Mouse (Mus musculus): Measurements from ENCODE around the gene Nxn. TPM values are rescaled to one million over a fixed set of nuclear protein-coding genes. Genes with fewer than 3 reads are reported as not detected.

Gene Nxn
- polyA plus RNA-seq, 1 experiment from 2014 or later, result 2.6 TPM

DNA sequence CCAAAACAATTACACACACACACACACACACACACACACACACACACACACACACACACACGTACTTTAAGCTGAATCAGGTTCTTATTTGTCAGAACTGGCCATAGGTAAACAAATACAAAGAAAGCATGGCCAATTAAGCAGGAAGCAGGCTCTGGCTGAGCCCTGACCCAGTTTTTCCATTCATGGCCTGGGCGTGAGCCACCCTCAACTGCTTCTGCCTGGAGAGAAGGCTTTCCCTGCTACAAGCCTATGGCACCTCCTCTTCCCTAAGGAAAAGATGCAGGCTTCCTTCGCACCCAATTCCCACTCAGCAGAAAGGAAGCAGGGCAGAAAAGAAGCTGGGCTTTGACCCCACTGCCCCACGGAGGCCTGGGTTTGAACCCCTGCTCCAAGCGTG, 76.0 kb downstream of the Nxn start:
- WGBS (ENCODE audit: insufficient replicate concordance), result 77% methylated on average over 5 of the region's 5 CpGs
- no peak overlapping the region for H3K4me3 ChIP-seq (ENCODE audit: low read depth, low read length)
- no peaks in the 10 kb centered on the region for H3K9me3 ChIP-seq (ENCODE audit: low read length)
- no peak overlapping the region for H3K9ac ChIP-seq (replicated peaks)
- H3K27me3 ChIP-seq (ENCODE audit: insufficient read depth, low read length), result no peaks in the 10 kb centered on the region
- peaks cover 3% of the 10 kb centered on the region; the same call in 1 of the 2 replicates for H3K4me1 ChIP-seq (ENCODE audit: insufficient read depth)
- TF ChIP-seq CTCF (IDR thresholded peaks at IDR 0.05; ENCODE audit: low read depth) (no peak), EP300 (IDR thresholded peaks at IDR 0.05; ENCODE audit: low read depth) (no peak)
- H3K36me3 ChIP-seq (replicated peaks; ENCODE audit: insufficient read depth, low read length), result no peaks in the 10 kb centered on the region
- no peak overlapping the region for H3K27ac ChIP-seq (ENCODE audit: low read depth)
- DNase-seq (no peak), ATAC-seq (no peak)
- no peak overlapping the region for H3K4me2 ChIP-seq (ENCODE audit: low read depth, low read length)

DNA sequence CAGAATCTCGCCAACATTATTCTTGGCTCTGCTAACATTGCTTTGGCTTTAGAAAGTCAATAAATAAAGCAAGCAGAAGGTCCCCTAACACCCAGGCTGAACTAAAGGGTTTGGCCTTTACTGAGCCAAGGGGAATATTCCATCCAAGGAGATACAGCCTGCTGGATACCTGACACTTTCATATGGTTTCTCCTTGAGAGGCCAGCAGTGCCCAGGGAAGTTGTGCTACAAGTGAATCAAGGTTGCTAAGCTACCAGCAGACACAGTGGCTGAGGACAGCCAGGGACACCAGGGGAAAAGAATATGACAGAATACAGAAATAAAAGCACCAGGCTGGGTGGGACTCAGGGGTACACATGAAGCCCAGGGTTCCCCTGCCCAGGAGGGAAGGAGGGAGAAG, 76.9 kb downstream of the Nxn start:
- 42% methylated on average over 1 of the region's 1 CpGs for WGBS (ENCODE audit: insufficient replicate concordance)
- H3K27me3 ChIP-seq (ENCODE audit: insufficient read depth, low read length), result no peaks in the 10 kb centered on the region
- H3K9ac ChIP-seq (replicated peaks), result no peak overlapping the region; the same call in 1 of the 2 replicates
- DNase-seq (no peak), ATAC-seq (no peak)
- no peak for TF ChIP-seq EP300 (IDR thresholded peaks at IDR 0.05; ENCODE audit: low read depth)
- no peaks in the 10 kb centered on the region for H3K9me3 ChIP-seq (ENCODE audit: low read length)
- no peak overlapping the region for H3K4me3 ChIP-seq (ENCODE audit: low read depth, low read length)
- no peaks in the 10 kb centered on the region for H3K36me3 ChIP-seq (replicated peaks; ENCODE audit: insufficient read depth, low read length)
- H3K4me1 ChIP-seq (ENCODE audit: insufficient read depth), result no peaks in the 10 kb centered on the region
- H3K4me2 ChIP-seq (ENCODE audit: low read depth, low read length), result no peak overlapping the region
- no peak overlapping the region for H3K27ac ChIP-seq (ENCODE audit: low read depth)

DNA sequence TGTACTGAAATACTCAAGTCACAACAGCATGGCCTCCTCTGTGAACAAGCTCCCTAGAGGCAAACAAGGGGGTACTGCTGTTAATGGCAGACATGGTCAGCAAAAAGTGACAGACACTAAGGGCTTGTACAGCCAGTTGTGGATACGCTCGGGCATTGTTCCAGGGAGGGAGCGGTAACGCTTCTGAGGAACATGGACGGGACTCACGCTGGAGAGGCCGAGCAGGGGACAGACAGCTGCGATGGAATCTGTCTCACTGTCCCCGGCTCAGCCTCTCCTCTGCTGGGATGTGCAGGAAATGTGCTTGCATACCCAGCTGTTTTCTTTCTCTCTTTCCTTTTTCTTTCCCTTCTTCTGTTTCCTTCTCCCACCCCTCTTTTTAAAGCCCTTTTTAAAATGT, 78.5 kb downstream of the Nxn start:
- Histone ChIP-seq H3K27me3 (ENCODE audit: insufficient read depth, low read length) (no peaks in the 10 kb centered on the region), H3K9ac (replicated peaks) (no peak overlapping the region), H3K4me3 (ENCODE audit: low read depth, low read length) (no peak overlapping the region), H3K9me3 (ENCODE audit: low read length) (no peaks in the 10 kb centered on the region), H3K4me2 (ENCODE audit: low read depth, low read length) (no peak overlapping the region), H3K27ac (ENCODE audit: low read depth) (no peak overlapping the region), H3K4me1 (ENCODE audit: insufficient read depth) (no peaks in the 10 kb centered on the region), H3K36me3 (replicated peaks; ENCODE audit: insufficient read depth, low read length) (no peaks in the 10 kb centered on the region)
- WGBS (ENCODE audit: insufficient replicate concordance), result 88% methylated on average over 9 of the region's 9 CpGs
- ATAC-seq (no peak), DNase-seq (no peak)
- TF ChIP-seq EP300 (IDR thresholded peaks at IDR 0.05; ENCODE audit: low read depth), result no peak
- no peak for TF ChIP-seq CTCF (IDR thresholded peaks at IDR 0.05; ENCODE audit: low read depth)

DNA sequence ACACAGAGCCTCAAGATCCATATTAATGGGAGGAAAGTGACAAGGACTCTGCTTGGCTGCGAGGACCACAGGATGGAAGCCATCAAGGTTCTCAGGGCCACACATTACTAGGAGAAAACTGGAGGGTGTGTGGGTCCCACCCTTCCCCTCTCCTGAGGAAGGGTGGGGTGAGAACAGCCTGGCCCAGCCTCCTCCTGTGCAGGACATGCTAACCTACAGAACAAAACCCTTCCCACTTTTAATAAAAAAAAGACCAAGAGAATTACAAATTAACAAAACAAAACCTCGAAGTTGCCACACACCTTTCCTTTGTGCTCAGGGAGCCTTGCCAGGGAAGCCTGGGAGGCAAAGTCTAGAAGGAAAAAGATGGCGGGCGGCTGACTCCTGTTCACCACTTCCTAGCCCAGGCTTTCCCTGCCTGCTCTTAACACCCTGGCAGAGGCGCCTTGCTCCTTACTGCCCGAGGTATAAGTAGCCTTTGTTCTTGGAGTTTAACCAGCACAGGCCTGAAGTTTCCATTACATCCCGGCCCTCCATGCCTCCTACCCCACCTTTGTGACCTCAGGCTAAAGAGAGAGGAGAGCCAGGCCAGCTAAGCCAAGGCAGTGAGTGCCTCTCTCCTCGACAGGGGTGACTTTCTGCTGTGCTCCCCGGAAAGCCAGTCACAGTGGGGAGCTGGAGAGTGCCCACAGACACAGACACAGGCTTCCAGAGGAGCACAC, 79.1 kb downstream of the Nxn start:
- TF ChIP-seq CTCF (IDR thresholded peaks at IDR 0.05; ENCODE audit: low read depth), result no peak

DNA sequence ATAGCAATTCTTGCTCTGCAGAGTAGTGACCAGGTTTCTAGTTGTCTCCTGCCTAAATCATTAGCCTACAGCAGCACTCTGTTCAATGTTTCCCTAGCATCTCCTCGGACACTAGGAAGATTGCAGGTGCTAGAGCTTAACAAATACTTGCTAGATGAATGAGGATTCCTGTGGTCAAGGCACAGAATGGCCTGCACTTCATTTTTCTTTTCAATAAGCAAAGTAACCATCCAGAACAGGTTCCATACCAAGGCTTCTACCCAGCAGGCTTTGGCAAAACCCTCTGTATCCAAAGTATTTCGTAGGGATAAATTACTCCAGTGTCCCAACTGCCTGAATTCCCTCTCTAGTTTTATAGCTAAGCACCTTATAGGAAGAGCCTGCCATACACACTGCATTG, 81.0 kb downstream of the Nxn start:
- Histone ChIP-seq H3K4me1 (ENCODE audit: insufficient read depth) (no peaks in the 10 kb centered on the region), H3K27me3 (ENCODE audit: insufficient read depth, low read length) (no peaks in the 10 kb centered on the region), H3K9me3 (ENCODE audit: low read length) (no peaks in the 10 kb centered on the region), H3K9ac (replicated peaks) (no peak overlapping the region), H3K4me3 (ENCODE audit: low read depth, low read length) (no peak overlapping the region), H3K36me3 (replicated peaks; ENCODE audit: insufficient read depth, low read length) (no peaks in the 10 kb centered on the region), H3K27ac (ENCODE audit: low read depth) (no peak overlapping the region), H3K4me2 (ENCODE audit: low read depth, low read length) (no peak overlapping the region)
- no peak for DNase-seq
- WGBS (ENCODE audit: insufficient replicate concordance), result 74% methylated on average over 2 of the region's 2 CpGs
- TF ChIP-seq EP300 (IDR thresholded peaks at IDR 0.05; ENCODE audit: low read depth), result no peak
- TF ChIP-seq CTCF (IDR thresholded peaks at IDR 0.05; ENCODE audit: low read depth), result no peak
- ATAC-seq, result no peak

More for the DNA sequence above, 79.1 kb downstream of the Nxn start:
- ATAC-seq, result no peak
- no peak for DNase-seq
- no peaks in the 10 kb centered on the region for H3K4me1 ChIP-seq (ENCODE audit: insufficient read depth)
- H3K9me3 ChIP-seq (ENCODE audit: low read length), result no peaks in the 10 kb centered on the region
- H3K4me2 ChIP-seq (ENCODE audit: low read depth, low read length), result no peak overlapping the region
- H3K27ac ChIP-seq (ENCODE audit: low read depth), result no peak overlapping the region
- WGBS (ENCODE audit: insufficient replicate concordance), result 72% methylated on average over 9 of the region's 9 CpGs
- H3K4me3 ChIP-seq (ENCODE audit: low read depth, low read length), result no peak overlapping the region
- H3K9ac ChIP-seq (replicated peaks), result no peak overlapping the region
- H3K27me3 ChIP-seq (ENCODE audit: insufficient read depth, low read length), result no peaks in the 10 kb centered on the region
- H3K36me3 ChIP-seq (replicated peaks; ENCODE audit: insufficient read depth, low read length), result no peaks in the 10 kb centered on the region

DNA sequence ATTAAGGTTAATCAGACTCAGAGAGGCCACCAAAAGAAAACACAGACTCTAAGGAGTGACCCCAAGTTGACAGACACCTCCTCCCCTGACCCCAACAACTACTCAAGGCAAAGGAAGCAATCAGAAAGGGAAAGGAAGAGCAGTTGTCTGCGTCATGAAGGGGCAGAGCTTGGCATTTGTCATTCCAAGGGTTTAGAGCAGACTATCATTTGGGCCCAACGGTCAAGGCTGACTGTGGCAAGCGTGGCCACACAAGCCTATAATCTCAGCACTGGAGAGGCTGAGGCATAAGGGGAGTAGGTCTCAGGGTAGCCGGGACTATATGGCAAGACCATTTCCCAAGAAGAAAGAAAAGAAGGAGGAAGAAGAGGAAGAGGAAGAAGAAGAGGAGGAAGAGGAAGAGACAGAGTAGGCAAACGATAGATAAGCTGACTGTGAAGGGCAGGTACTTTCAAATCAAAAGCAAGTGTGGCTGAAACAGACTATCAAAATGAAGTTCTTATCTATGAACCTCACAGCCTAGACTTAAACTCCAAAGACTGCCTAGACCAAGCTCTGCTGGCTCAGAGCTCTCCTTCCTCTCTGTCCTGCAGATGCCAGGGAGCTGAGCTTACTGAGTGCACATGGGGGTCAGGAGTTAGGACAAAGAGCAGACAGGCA, 83.0 kb downstream of the Nxn start:
- Histone ChIP-seq H3K9me3 (ENCODE audit: low read length) (no peaks in the 10 kb centered on the region), H3K27me3 (ENCODE audit: insufficient read depth, low read length) (no peaks in the 10 kb centered on the region), H3K4me1 (ENCODE audit: insufficient read depth) (no peaks in the 10 kb centered on the region), H3K4me3 (ENCODE audit: low read depth, low read length) (no peak overlapping the region), H3K9ac (replicated peaks) (no peak overlapping the region), H3K4me2 (ENCODE audit: low read depth, low read length) (no peak overlapping the region), H3K36me3 (replicated peaks; ENCODE audit: insufficient read depth, low read length) (no peaks in the 10 kb centered on the region), H3K27ac (ENCODE audit: low read depth) (no peak overlapping the region)
- ATAC-seq, result no peak
- TF ChIP-seq CTCF (IDR thresholded peaks at IDR 0.05; ENCODE audit: low read depth) (no peak), EP300 (IDR thresholded peaks at IDR 0.05; ENCODE audit: low read depth) (no peak)
- DNase-seq, result no peak
- 56% methylated on average over 5 of the region's 5 CpGs for WGBS (ENCODE audit: insufficient replicate concordance)
